Mouse (Mus musculus): ENCODE data around the gene Tmub1.

DNA sequence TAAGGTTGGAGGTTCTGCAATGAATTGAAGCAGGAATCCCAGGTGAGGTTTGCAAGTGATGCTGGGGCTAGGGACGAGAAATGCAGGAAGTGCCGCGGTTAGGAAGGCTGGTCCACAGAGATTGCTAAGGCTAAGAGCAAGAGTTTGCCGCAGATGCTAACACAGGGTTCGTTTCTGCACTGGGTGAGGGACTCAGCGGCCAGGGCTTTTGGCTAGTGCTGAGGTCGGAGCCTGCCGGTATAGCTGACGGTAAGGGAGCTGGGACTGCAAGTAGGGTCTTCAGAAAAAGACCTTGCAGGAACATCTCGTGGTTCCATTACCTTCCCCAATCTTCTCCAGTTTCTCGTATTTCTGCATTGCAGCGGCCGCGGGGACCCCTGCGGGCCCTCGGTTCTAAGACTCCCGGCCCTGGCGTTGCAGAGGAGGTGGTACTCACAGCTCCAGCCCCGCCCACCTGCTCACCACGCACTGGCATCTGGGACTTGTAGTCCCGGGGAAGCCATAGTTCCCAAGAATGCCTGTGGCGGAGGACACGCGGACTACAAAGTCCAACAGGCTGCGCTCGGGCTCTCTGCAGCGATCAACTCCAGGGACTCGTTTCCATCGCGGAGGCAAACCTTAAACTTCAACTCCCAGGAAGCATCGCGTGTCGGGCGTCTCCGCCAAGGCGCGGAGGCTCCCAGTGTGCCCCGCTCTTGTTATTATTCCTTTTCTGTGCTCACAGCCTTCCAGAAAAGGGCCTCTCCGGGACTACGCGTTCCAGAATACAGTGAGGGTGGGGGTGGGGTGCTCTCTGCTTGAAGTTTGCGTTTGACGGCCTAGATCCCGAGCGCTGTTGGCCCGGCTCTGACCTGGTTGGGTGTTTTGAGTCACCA lies 24.3 kb downstream of the Tmub1 start, which contains the start of the genes Cdk5 and Slc4a2:
- TF ChIP-seq POLR2A (IDR thresholded peaks at IDR 0.05; ENCODE audit: extremely low read depth, insufficient read depth, low read length) (peak; percentile 71), CTCF (IDR thresholded peaks at IDR 0.05; ENCODE audit: extremely low read depth, insufficient read depth, low read length) (no peak)

Measured in cortical plate, adult 2 months (tissue).